Mouse (Mus musculus): ENCODE measurements around the gene Tbk1.

Gene Tbk1

GRCm38 (mm10) chr10:121586675-121587370, at the start of gene Tbk1:
Gene Tbk1 (minus strand): TSS chr10:121586787.
- DNase-seq (ENCODE audit: low read depth, low spot score), result peak; percentile 94

GRCm38 (mm10) chr10:121636276-121636675, 49.7 kb upstream of the Tbk1 start:
- no peak for DNase-seq (ENCODE audit: low read depth, low spot score)

- no peak for DNase-seq (ENCODE audit: low read depth, low spot score)
Measured at GRCm38 (mm10) chr10:121634159-121634558, 47.6 kb upstream of the Tbk1 start.

- DNase-seq (ENCODE audit: low read depth, low spot score), result no peak
Measured at GRCm38 (mm10) chr10:121628561-121629040, 42.0 kb upstream of the Tbk1 start.

GRCm38 (mm10) chr10:121627216-121627852, 40.7 kb upstream of the Tbk1 start:
- DNase-seq (ENCODE audit: low read depth, low spot score), result no peak

GRCm38 (mm10) chr10:121626186-121626882, 39.7 kb upstream of the Tbk1 start, which contains the start of gene Xpot:
Gene Xpot (minus strand): TSS chr10:121626332.
- peak; percentile 98 for DNase-seq (ENCODE audit: low read depth, low spot score)

- DNase-seq (ENCODE audit: low read depth, low spot score), result no peak
Measured at GRCm38 (mm10) chr10:121625407-121626185, 39.0 kb upstream of the Tbk1 start.

- DNase-seq (ENCODE audit: low read depth, low spot score), result no peak
Measured at GRCm38 (mm10) chr10:121625006-121625405, 38.4 kb upstream of the Tbk1 start.

GRCm38 (mm10) chr10:121623670-121624069, 37.1 kb upstream of the Tbk1 start:
- DNase-seq (ENCODE audit: low read depth, low spot score), result no peak

GRCm38 (mm10) chr10:121622431-121622830, 35.8 kb upstream of the Tbk1 start:
- no peak for DNase-seq (ENCODE audit: low read depth, low spot score)

- no peak for DNase-seq (ENCODE audit: low read depth, low spot score)
Measured at GRCm38 (mm10) chr10:121615935-121616334, 29.3 kb upstream of the Tbk1 start.

- no peak for DNase-seq (ENCODE audit: low read depth, low spot score)
Measured at GRCm38 (mm10) chr10:121615146-121615870, 28.7 kb upstream of the Tbk1 start.

- DNase-seq (ENCODE audit: low read depth, low spot score), result no peak
Measured at GRCm38 (mm10) chr10:121613570-121613969, 27.0 kb upstream of the Tbk1 start.

GRCm38 (mm10) chr10:121612448-121612847, 25.9 kb upstream of the Tbk1 start:
- DNase-seq (ENCODE audit: low read depth, low spot score), result no peak

- no peak for DNase-seq (ENCODE audit: low read depth, low spot score)
Measured at GRCm38 (mm10) chr10:121611587-121611986, 25.0 kb upstream of the Tbk1 start.

- no peak for DNase-seq (ENCODE audit: low read depth, low spot score)
Measured at GRCm38 (mm10) chr10:121608177-121608576, 21.6 kb upstream of the Tbk1 start.

- DNase-seq (ENCODE audit: low read depth, low spot score), result no peak
Measured at GRCm38 (mm10) chr10:121604632-121605344, 18.2 kb upstream of the Tbk1 start.

GRCm38 (mm10) chr10:121603556-121603955, 17.0 kb upstream of the Tbk1 start:
- DNase-seq (ENCODE audit: low read depth, low spot score), result no peak

- no peak for DNase-seq (ENCODE audit: low read depth, low spot score)
Measured at GRCm38 (mm10) chr10:121601272-121601671, 14.7 kb upstream of the Tbk1 start.

GRCm38 (mm10) chr10:121596580-121596979, 10.0 kb upstream of the Tbk1 start:
- no peak for DNase-seq (ENCODE audit: low read depth, low spot score)

All from mesoderm, embryonic 11.5 days (tissue).